Mouse (Mus musculus) bone marrow, adult 2 months (tissue): ENCODE results near the gene Ttc37.

Experiments
- CTCF ChIP-seq: fragments of 200-500 bp; IDR thresholded peaks from 2 replicates; pipeline ENCODE4 v1.5.1; 2011; ENCODE audit warnings: low read length, control low read depth; ENCODE audit not compliant: control insufficient read depth, insufficient read depth
- POLR2A ChIP-seq: fragments of 200-500 bp; IDR thresholded peaks from 2 replicates; pipeline ENCODE4 v1.6.1; 2011; ENCODE audit warnings: low read depth, mild to moderate bottlenecking, control low read depth, low read length, borderline replicate concordance; ENCODE audit not compliant: control insufficient read depth

- no peak for TF ChIP-seq CTCF
- TF ChIP-seq POLR2A, result no peak
Measured at GRCm38 (mm10) chr13:76189190-76189589, 90.7 kb downstream of the Ttc37 start.
